Mouse (Mus musculus) activated CD4-positive, CD25-positive, alpha-beta regulatory T cell (primary cell): Measurements from ENCODE around the gene Nova2. TPM values are rescaled to one million over a fixed set of nuclear protein-coding genes. Genes with fewer than 3 reads are reported as not detected.

ENCODE experiments used
- polyA plus RNA-seq, 2 experiments: library from polyadenylated mRNA; unstranded; fragments of 100-300 nt; shearing (Covaris generic); gene quantifications; one replicate each; pipeline ENCODE4 v1.2.1; 2017

Gene Nova2
- under 1 TPM in 1 of 2 experiments, not detected in 1; 0.05 TPM for polyA plus RNA-seq

DNA sequence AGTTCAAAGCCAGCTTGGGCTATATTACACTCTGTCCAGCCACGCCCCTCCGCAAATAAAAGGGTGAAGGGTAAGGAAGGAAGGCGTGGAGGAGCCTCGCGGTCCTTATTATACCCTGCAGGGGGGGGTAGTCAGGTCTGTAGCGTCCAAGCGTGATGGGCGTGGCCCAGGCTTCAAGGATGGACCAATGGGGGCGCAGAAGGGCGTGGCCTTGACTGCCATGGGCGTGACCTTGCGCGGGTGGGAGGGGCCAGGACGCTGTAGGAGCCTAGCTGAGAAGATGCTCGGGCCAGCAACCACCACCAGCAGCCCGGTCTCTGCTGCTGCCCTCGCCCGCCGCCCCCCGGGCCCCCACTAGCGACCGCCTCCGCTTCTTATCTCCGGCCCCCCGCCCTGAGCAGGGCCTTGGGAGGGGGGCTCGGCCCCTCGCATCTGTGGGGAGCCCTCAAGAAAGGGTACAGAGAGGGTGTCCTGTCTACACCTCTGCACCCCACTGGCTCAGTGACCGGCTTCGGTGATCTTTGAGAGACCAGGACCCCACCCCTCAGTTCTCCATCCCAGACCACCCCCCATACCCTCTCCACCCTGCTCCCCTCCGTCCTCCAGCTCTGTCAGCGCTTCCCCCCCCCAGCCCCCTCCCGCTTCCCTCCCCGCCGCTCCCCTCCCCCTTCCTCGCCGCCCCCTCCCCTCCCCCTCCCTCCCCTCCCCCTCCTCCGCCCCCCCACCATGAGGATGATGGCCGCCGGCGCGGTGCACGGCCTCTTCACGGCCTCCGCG lies at the start of gene Nova2:
Nova2 (plus strand) TSS at position 727 of the 777 bp plus-strand sequence.

DNA sequence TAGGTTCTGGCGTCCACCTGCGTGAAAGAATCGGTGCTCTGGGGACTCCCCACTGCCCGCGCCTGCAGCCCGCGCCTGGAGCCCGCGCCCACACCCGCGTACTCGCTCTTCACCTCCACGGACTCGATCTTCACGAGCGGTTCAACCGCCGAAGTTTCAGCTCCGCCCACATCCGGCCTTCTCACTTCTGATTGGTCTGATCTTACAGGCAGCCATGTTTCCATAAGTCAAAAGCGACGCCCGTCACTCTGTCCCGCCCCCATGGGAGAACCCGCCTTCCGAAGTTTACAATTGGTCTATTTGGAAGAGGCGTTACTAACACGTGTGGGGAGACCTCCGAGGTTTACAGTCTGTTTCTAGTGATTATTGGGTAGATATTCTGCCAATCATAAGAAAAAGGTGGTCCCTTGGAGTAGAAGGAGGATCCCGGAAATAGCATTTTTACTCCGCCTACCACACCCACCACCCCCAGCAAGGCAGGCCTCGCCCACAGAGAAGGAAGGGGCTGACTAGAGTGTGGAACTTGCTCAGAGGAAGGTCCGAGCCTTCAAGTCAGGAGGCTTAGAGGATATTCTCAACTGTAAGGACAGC lies 15.4 kb upstream of the Nova2 start, which contains the start of gene Ccdc61:
Ccdc61 (minus strand) TSS at position 175 of the 591 bp plus-strand sequence.

DNA sequence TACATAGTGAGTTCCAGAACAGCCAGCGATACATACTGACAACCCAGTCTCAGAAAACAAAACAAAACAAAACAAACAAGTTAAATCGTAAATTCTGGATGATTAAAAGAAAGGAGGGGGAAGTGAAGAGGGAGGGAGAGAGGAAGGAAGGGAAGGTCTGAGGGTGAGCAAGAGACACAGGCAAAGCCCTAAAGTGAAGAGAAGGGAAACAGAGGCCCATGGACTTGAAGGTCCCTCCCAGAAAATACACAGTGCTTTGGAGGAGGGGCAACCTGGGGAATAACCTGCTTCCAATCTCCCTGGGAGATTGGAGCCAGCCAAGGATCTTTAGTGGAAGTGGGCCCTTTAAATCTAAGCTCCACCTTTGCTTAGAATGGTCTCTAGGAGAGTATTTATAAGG lies 61.4 kb downstream of the Nova2 start, which contains the start of gene Nanos2:
Nanos2 (plus strand) TSS at position 301 of the 400 bp plus-strand sequence.

DNA sequence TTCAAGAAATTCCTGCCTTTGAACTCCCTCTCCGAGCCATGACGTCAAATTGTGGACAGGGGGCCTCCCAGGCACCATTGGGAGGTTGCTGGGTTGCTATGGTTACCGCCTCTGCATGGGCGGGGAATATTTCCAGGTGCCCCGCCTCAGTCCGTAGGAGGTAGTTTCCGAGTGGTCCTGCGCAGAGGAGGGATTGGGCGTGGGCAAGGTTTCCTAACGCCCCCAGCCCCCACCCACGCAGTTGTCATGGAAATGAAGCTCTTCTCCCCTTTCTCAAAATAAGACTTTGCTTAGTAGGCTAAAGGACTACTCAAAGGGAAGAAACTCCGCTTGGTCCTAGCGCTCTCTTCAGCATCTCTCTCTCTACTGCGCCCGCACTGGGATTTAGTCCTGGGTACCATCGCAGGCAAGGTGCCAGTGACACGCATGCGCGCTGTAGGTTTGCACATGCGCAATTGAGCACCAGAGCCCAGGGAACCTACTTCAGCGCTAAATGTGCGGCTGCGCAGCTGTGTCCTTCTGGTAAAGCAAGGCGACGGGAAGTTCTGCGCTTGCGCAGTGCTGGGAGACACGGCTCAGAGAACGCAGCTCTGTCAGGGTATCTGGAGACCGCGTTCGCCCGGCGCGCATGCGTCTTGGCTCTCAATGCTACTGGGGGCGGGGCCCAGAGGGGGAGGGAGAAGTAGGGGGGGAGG lies 65.1 kb downstream of the Nova2 start, which contains the start of gene Mypop:
Mypop (plus strand) TSS at position 645 of the 695 bp plus-strand sequence.

DNA sequence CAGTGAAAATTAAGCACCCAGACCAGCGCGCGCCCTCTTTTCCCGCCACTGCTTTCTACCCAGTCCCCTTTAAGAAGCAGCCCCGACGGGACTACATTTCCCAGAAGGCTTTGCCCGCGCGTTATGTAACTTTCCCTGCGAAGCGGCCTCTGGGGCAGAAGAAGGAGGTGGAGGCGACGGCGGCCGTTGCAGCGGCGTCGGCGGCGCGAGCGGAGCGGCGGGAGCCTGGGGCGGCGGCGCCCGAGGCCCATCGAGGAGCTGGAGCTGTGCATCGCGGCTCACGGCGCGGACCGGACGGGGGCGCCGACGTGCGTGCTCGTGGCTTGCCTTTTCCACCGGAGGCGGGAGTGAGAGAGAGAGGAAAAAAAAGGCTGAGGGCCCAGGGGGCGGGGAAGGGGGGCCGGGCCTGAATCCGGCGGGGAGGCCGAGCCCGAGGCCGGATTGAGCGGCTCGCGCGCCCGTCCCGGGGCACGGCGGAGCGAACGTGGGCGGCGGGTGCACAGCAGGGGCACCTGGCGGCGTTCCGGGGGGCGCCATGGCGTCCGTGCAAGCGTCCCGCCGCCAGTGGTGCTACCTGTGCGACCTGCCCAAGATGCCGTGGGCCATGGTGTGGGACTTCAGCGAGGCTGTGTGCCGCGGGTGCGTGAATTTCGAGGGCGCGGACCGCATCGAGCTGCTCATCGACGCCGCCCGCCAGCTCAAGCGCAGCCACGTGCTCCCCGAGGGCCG lies 78.4 kb downstream of the Nova2 start, which contains the start of gene Irf2bp1:
Irf2bp1 (plus strand) TSS at position 143 of the 729 bp plus-strand sequence.

Other genes with a start within 250 kb of the Nova2 start
- gene Psg20, start 239.7 kb upstream of the Nova2 start, polyA plus RNA-seq = not detected
- not detected for gene Psg22, start 207.8 kb upstream of the Nova2 start, polyA plus RNA-seq
- not detected for gene Psg19, start 127.4 kb upstream of the Nova2 start, polyA plus RNA-seq
- gene Psg17, start 104.3 kb upstream of the Nova2 start, polyA plus RNA-seq = not detected
- gene Mill2, start 85.9 kb upstream of the Nova2 start, polyA plus RNA-seq = under 1 TPM in 1 of 2 experiments, not detected in 1; 0.77 TPM
- gene Pglyrp1, start 54.6 kb upstream of the Nova2 start, polyA plus RNA-seq = 100 to 1,000 TPM; 131 to 365 TPM
- gene Ccdc61, start 15.5 kb upstream of the Nova2 start, polyA plus RNA-seq = 10 to 100 TPM; 29.2 to 30.6 TPM
- gene Nanos2, start 61.5 kb downstream of the Nova2 start, polyA plus RNA-seq = under 1 TPM in 1 of 2 experiments, not detected in 1; 0.23 TPM
- 1 to 10 TPM; 5.2 to 9.4 TPM for gene Mypop, start 65.4 kb downstream of the Nova2 start, polyA plus RNA-seq
- gene Irf2bp1, start 78.2 kb downstream of the Nova2 start, polyA plus RNA-seq = 10 to 100 TPM; 36.4 to 40.1 TPM
- gene Foxa3, start 97.7 kb downstream of the Nova2 start, polyA plus RNA-seq = not detected
- 10 to 100 TPM; 18.4 to 25.8 TPM for gene Sympk, start 98.5 kb downstream of the Nova2 start, polyA plus RNA-seq
- not detected for gene Rsph6a, start 128.8 kb downstream of the Nova2 start, polyA plus RNA-seq
- gene Dmwd, start 150.3 kb downstream of the Nova2 start, polyA plus RNA-seq = 1 to 10 TPM in 1 of 2 experiments, under 1 TPM in 1; 0.13 to 1.2 TPM
- under 1 TPM in 1 of 2 experiments, not detected in 1; 0.23 TPM for gene Dmpk, start 158.0 kb downstream of the Nova2 start, polyA plus RNA-seq
- under 1 TPM in 1 of 2 experiments, not detected in 1; 0.61 TPM for gene Six5, start 168.7 kb downstream of the Nova2 start, polyA plus RNA-seq
- gene Gm4969, start 192.5 kb downstream of the Nova2 start, polyA plus RNA-seq = not detected
- gene Fbxo46, start 194.0 kb downstream of the Nova2 start, polyA plus RNA-seq = 10 to 100 TPM in 1 of 2 experiments, 1 to 10 TPM in 1; 9.4 to 18.5 TPM
- 10 to 100 TPM in 1 of 2 experiments, 1 to 10 TPM in 1; 9.8 to 10.7 TPM for gene Qpctl, start 223.4 kb downstream of the Nova2 start, polyA plus RNA-seq
- 10 to 100 TPM; 43.7 to 53.5 TPM for gene Snrpd2, start 223.8 kb downstream of the Nova2 start, polyA plus RNA-seq
- gene Gipr, start 240.2 kb downstream of the Nova2 start, polyA plus RNA-seq = under 1 TPM in 1 of 2 experiments, not detected in 1; 0.37 TPM